Mouse (Mus musculus) myocyte (in vitro differentiated cells): ENCODE measurements around the gene Ubtf. TPM values are rescaled to one million over a fixed set of nuclear protein-coding genes. Genes with fewer than 3 reads are reported as not detected.
A peak's percentile ranks its signal among the peaks of the same experiment; 100 is the strongest.
"Not testable (repeated sequence)": the region's sequence is repeated elsewhere in the genome, so short reads cannot be mapped to it uniquely, and the experiment has no call there.

ENCODE experiments used
- H3K27me3 ChIP-seq: one replicate; pipeline ENCODE4 v1.6.1; 2011; ENCODE audit not compliant: control insufficient read depth, insufficient read depth, insufficient read length
- H3K36me3 ChIP-seq: one replicate; pipeline ENCODE4 v1.6.1; 2011; ENCODE audit not compliant: control insufficient read depth, insufficient read depth
- H3K4me2 ChIP-seq: one replicate; pipeline ENCODE4 v1.6.1; 2011; ENCODE audit warnings: low read depth, control low read depth
- H3K4me3 ChIP-seq: one replicate; pipeline ENCODE4 v1.5.1; 2011; ENCODE audit warnings: mild to moderate bottlenecking, control low read depth, moderate library complexity
- H3K79me2 ChIP-seq: one replicate; pipeline ENCODE4 v1.6.1; 2011; ENCODE audit not compliant: control insufficient read depth, insufficient read depth
- H3ac ChIP-seq: one replicate; pipeline ENCODE4 v1.6.1; 2011; ENCODE audit not compliant: control insufficient read depth, insufficient read length
- CEBPB ChIP-seq: IDR thresholded peaks from 2 replicates; pipeline ENCODE4 v1.6.1; 2011; ENCODE audit warnings: mild to moderate bottlenecking, moderate library complexity; ENCODE audit not compliant: poor library complexity, insufficient read depth, severe bottlenecking
- E2F4 ChIP-seq: IDR thresholded peaks from one replicate; pipeline ENCODE4 v1.6.1; 2011; ENCODE audit warnings: mild to moderate bottlenecking, control low read depth, moderate library complexity; ENCODE audit not compliant: insufficient read depth
- MAX ChIP-seq: IDR thresholded peaks from one replicate; pipeline ENCODE4 v1.6.1; 2011; ENCODE audit warnings: low read depth, mild to moderate bottlenecking, control low read depth
- MYOD1 ChIP-seq, 3 experiments: IDR thresholded peaks; one replicate each; pipeline ENCODE4 v1.6.1; 2011; ENCODE audit warnings: control low read depth in 2 of 3, low read depth in 2 of 3, mild to moderate bottlenecking in 2 of 3, moderate library complexity in 1 of 3; ENCODE audit not compliant: insufficient read length in 2 of 3, control insufficient read depth in 1 of 3
- MYOG ChIP-seq, 3 experiments: IDR thresholded peaks; one replicate each; pipeline ENCODE4 v1.6.1; 2011; ENCODE audit warnings: control low read depth in 2 of 3, low read depth in 2 of 3, mild to moderate bottlenecking in 2 of 3; ENCODE audit not compliant: insufficient read length in 2 of 3, control insufficient read depth in 1 of 3, insufficient read depth in 1 of 3
- POLR2A ChIP-seq: IDR thresholded peaks from one replicate; pipeline ENCODE4 v1.6.1; 2011; ENCODE audit warnings: low read depth, mild to moderate bottlenecking, control low read depth, moderate library complexity; ENCODE audit not compliant: insufficient read length
- POLR2AphosphoS2 ChIP-seq: IDR thresholded peaks from one replicate; pipeline ENCODE4 v1.6.1; 2011; ENCODE audit warnings: low read depth, control low read depth; ENCODE audit not compliant: insufficient read length
- REST ChIP-seq: IDR thresholded peaks from one replicate; pipeline ENCODE4 v1.6.1; 2011; ENCODE audit warnings: mild to moderate bottlenecking, control low read depth, moderate library complexity; ENCODE audit not compliant: insufficient read depth, insufficient read length
- SRF ChIP-seq: IDR thresholded peaks from one replicate; pipeline ENCODE4 v1.6.1; 2011; ENCODE audit warnings: low read depth; ENCODE audit not compliant: control insufficient read depth, insufficient read length
- TCF12 ChIP-seq: IDR thresholded peaks from one replicate; pipeline ENCODE4 v1.6.1; 2011; ENCODE audit warnings: mild to moderate bottlenecking, control low read depth; ENCODE audit not compliant: poor library complexity, insufficient read depth, severe bottlenecking
- TCF3 ChIP-seq: IDR thresholded peaks from one replicate; pipeline ENCODE4 v1.6.1; 2011; ENCODE audit warnings: low read depth, control low read depth; ENCODE audit not compliant: insufficient read length
- USF1 ChIP-seq: IDR thresholded peaks from one replicate; pipeline ENCODE4 v1.6.1; 2011; ENCODE audit warnings: low read depth, mild to moderate bottlenecking, control low read depth, moderate library complexity
- polyA plus RNA-seq: library from polyadenylated mRNA; unstranded; fragments of >200 nt; fragmentation: generic; extraction: Trizol; gene quantifications from one replicate; pipeline ENCODE4 v1.2.1, GENCODE M21; 2012; ENCODE audit warnings: missing spikeins

Ubtf gene
- polyA plus RNA-seq, 1 experiment, result 58.6 TPM

DNA sequence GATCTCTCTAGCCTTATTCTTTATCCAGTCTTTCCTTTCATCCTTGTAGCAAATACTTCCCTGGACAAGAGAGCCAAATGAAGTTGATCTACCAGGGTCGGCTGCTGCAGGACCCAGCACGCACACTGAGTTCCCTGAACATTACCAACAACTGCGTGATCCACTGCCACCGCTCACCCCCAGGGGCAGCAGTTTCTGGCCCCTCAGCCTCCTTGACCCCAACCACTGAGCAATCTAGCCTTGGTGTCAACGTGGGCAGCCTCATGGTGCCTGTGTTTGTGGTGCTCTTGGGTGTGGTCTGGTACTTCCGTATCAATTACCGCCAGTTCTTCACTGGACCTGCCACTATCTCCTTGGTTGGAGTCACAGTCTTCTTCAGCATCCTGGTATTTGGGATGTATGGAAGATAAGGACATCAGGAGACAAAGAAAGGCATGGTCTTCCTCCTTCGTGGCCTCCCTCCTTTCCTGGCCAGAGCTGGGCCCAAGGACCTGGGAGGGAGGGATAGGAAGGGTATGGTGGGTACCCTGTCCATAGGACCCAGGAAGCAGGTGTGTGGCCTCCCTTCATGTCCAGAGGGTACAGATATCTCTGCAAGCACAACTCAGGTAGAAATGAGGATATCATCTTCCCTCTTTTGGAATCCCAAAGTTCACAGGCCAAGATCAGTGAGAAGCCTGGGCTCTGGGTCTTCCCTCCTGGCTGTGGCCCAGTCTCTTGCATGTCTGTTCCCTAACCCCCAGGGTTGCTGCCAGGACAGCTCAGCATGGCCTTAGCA lies 31.3 kb downstream of the Ubtf start:
- Histone ChIP-seq H3K4me2 (no peak overlapping the region), H3K27me3 (no peaks in the 10 kb centered on the region), H3K4me3 (no peak overlapping the region), H3K79me2 (peaks cover 14% of the 10 kb centered on the region), H3K36me3 (peaks cover 10% of the 10 kb centered on the region), H3ac (no peak overlapping the region)
- TF ChIP-seq CEBPB (no peak), REST (no peak), POLR2A (peak; percentile 35), POLR2AphosphoS2 (peak; percentile 55), MYOG (IDR thresholded peaks at IDR 0.05; ENCODE audit: control insufficient read depth in 1 of 3, insufficient read depth in 1 of 3, insufficient read length in 2 of 3, low read depth in 2 of 3) (no peak)

DNA sequence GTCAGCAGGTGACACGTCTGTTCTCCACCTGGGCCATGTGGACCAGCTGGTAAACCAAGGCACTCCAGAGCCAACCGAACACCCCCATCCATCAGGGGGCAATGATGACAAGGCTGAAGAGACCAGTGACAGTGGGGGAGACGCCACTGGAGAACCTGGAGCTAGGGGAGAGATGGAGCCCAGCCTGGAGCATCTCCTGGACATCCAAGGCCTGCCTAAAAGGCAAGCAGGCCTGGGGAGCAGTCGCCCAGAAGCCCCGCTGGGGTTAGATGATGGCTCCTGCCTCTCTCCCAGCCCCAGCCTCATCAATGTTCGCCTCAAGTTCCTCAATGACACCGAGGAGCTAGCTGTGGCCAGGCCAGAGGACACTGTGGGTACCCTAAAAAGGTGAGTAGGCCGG lies 32.1 kb downstream of the Ubtf start:
- Histone ChIP-seq H3ac (no peak overlapping the region), H3K4me3 (no peak overlapping the region), H3K79me2 (peaks cover 14% of the 10 kb centered on the region), H3K27me3 (no peaks in the 10 kb centered on the region), H3K4me2 (no peak overlapping the region), H3K36me3 (peaks cover 4% of the 10 kb centered on the region)
- TF ChIP-seq MYOD1 (IDR thresholded peaks at IDR 0.05; ENCODE audit: control insufficient read depth in 1 of 3, insufficient read length in 2 of 3, low read depth in 2 of 3) (no peak), POLR2AphosphoS2 (no peak), TCF12 (no peak), USF1 (no peak), REST (no peak), TCF3 (no peak), E2F4 (no peak), MYOG (IDR thresholded peaks at IDR 0.05; ENCODE audit: control insufficient read depth in 1 of 3, insufficient read depth in 1 of 3, insufficient read length in 2 of 3, low read depth in 2 of 3) (no peak), SRF (no peak), MAX (no peak), CEBPB (no peak)

DNA sequence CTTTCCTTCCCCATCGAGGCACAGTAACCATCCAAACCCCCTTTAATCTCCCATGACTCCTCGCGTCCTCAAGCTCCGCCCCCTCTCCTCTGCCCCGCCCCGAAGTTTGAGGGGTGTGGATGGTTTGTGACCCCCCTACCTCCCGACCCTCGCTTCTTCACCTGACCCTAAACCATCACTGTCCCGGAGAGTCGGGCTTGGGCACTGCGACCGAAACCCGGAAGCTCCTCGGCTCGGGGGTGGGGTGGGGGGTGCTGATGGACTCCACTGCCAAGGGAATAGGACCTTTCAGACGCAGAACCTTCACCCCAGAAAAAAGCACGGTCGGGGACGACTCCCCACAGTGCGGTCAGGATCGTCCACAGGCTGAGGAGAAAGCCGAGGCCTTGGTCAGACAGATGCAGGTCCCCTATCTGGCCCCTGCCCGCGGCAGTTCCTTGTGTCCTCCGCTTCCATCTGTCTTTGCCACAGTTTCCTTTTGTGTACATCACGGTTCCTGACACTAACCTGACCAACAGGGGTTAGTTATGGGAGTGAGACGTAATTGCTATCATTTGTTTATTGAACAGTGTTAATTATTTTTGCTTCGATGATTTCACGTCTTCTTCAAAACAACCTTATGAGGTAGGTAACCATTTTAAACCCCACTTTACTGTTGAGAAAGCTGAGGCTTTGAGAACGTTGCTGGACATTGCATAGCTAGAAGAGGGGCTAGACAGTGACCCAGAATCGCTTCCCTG lies 34.3 kb downstream of the Ubtf start:
- Histone ChIP-seq H3K27me3 (no peaks in the 10 kb centered on the region), H3ac (peak overlapping the region; percentile 80), H3K4me2 (peak overlapping the region; percentile 83), H3K4me3 (peak overlapping the region; percentile 80), H3K36me3 (no peaks in the 10 kb centered on the region), H3K79me2 (peaks cover 14% of the 10 kb centered on the region)
- TF ChIP-seq TCF12, result no peak
- no peak for TF ChIP-seq MYOD1 (IDR thresholded peaks at IDR 0.05; ENCODE audit: control insufficient read depth in 1 of 3, insufficient read length in 2 of 3, low read depth in 2 of 3)
- peak; percentile 17 for TF ChIP-seq POLR2AphosphoS2

DNA sequence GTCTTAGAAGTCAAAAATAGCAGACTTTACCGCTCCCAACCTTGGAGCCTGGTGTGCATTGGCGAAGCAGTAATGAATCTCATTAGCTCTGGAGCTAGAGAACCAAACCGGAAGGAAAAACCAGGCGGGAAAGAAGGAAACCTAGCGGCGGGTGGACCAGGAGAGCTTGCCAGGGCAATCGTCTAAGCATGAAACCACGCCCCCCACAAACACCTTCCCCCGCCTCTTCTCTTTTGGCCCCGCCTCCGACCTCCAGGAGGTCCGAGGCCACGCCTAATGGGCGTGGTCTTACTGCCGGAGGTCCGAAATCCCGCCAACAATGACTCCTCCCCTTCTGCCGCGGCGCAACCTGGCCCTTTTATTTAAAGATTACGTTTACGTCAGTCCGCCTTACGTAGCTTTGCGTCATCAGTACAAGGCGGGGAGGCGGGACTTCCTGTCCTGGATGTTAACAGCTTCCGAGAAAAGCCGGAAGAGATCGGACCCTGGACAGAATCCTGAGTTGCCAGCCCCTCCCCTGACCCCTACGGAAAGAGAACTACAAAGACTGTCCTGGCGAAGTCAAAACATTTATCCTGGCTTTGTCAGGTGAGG lies 34.9 kb downstream of the Ubtf start, which contains the start of gene Tmub2:
Gene Tmub2, plus strand, starts transcription at position 431 of the 594 bp plus-strand sequence.
- Histone ChIP-seq H3ac (peak within 1 kb of the TSS; percentile 80), H3K27me3 (no peaks in the 10 kb centered on the region), H3K36me3 (no peaks in the 10 kb centered on the region), H3K79me2 (peaks cover 14% of the 10 kb centered on the region), H3K4me3 (peak within 1 kb of the TSS; percentile 80), H3K4me2 (peak within 1 kb of the TSS; percentile 83)
- TF ChIP-seq REST, result no peak
- TF ChIP-seq E2F4, result peak; percentile 72
- TF ChIP-seq MAX, result no peak

DNA sequence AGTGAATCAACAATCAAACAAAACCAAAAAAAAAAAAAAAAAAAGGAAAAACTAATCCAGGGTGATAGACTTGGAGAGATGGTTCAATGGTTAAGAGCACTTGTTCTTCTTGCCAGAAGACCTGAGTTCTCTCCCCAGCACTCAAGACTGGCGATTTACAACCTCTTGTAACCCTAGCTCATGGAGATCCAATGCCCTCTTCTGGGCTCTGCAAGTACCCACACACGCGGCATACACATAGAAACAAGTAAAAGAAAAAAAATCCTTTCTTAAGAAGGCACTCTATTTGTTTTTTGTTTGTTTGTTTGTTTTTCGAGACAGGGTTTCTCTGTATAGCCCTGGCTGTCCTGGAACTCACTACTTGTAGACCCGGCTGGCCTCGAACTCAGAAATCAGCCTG lies 35.6 kb downstream of the Ubtf start:
- TF ChIP-seq REST, result no peak
- TF ChIP-seq POLR2AphosphoS2, result no peak
- TF ChIP-seq MYOG (IDR thresholded peaks at IDR 0.05; ENCODE audit: control insufficient read depth in 1 of 3, insufficient read depth in 1 of 3, insufficient read length in 2 of 3, low read depth in 2 of 3), result no peak
- TF ChIP-seq TCF12, result no peak
- no peak for TF ChIP-seq E2F4
- TF ChIP-seq CEBPB, result no peak
- no peak for TF ChIP-seq MYOD1 (IDR thresholded peaks at IDR 0.05; ENCODE audit: control insufficient read depth in 1 of 3, insufficient read length in 2 of 3, low read depth in 2 of 3)
- no peak for TF ChIP-seq TCF3
- no peak for TF ChIP-seq SRF
- TF ChIP-seq POLR2A, result no peak
- TF ChIP-seq USF1, result no peak
- TF ChIP-seq MAX, result no peak
- Histone ChIP-seq H3K4me3 (peak overlapping the region; percentile 80), H3K36me3 (no peaks in the 10 kb centered on the region), H3ac (no peak overlapping the region), H3K27me3 (no peaks in the 10 kb centered on the region), H3K4me2 (peak overlapping the region; percentile 81), H3K79me2 (peaks cover 14% of the 10 kb centered on the region)

DNA sequence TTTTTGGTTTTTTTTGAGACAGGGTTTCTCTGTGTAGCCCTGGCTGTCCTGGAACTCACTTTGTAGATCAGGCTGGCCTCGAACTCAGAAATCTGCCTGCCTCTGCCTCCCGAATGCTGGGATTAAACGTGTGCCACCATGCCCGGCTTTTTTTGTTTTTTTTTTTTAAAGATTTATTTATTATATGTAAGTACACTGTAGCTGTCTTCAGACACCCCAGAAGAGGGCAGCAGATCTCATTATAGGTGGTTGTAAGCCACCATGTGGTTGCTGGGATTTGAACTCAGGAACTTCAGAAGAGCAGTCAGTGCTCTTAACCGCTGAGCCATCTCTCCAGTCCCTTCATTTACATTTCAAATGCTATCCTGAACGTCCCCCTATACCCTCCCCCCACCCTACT lies 39.3 kb downstream of the Ubtf start:
- not testable (repeated sequence) for H3K27me3 ChIP-seq, H3K4me2 ChIP-seq, H3K79me2 ChIP-seq, H3K4me3 ChIP-seq, H3ac ChIP-seq, H3K36me3 ChIP-seq
